Mouse (Mus musculus): ENCODE data around the gene Nyap1.
A peak's percentile ranks its signal among the peaks of the same experiment; 100 is the strongest.
"Not testable (repeated sequence)": the region's sequence is repeated elsewhere in the genome, so short reads cannot be mapped to it uniquely, and the experiment has no call there.

Gene Nyap1

DNA sequence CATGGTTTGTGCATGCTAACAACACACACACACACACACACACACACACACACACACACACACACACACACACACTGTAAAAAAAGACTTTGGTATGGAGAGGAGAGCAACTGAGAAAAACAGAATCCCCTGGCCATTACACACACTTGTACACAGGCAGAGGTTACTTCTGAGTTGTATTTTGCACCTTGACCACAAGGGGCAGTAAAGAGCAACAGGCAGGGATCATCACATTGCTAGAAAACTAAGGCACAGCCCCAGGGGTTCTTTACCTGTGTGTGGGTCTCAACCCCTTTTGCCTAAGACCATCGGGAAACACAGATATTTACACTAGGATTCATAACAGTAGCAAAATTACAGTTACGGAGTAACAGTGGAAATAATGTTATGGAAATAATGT, 29.3 kb upstream of the Nyap1 start:
- peak in 1 of 2 experiments; percentile 20 for DNase-seq (ENCODE audit: low spot score in 2 of 2)

DNA sequence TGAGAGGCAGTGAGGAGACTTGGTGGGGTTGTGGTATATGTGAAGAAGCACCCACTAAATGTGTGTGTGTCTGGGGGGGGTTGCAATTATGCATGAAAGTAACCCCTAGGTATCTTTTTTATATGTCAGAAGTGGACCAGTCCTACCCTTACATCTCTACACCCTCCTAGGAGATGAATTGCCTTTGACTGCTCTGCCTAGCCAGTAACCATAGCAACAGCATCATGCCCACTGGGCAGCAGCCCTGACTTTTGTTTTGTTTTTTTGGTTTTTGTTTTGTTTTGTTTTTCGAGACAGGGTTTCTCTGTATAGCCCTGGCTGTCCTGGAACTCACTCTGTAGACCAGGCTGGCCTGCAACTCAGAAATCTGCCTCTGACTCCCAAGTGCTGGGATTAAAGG, 27.1 kb upstream of the Nyap1 start:
- DNase-seq (ENCODE audit: low spot score in 2 of 2) = no peak

DNA sequence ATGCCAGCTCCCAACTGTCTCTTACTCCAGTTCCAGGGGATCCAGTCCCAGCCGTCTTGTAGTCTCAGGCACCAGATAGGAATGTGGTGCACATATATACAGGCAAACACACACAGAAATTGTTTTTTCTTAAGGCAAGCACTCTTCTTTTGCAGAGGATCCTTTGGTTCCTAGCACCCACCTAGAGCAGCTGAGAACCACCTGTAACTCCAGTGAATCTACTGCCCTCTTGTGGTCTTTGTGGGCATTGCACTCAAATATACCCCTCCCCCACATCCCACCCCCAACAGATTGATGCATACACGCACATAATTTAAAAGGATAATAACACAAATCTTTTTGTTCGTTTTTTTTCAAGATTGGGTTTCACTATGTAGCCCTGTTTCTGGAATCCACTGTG, 24.9 kb upstream of the Nyap1 start:
- DNase-seq (ENCODE audit: low spot score in 2 of 2) = no peak

DNA sequence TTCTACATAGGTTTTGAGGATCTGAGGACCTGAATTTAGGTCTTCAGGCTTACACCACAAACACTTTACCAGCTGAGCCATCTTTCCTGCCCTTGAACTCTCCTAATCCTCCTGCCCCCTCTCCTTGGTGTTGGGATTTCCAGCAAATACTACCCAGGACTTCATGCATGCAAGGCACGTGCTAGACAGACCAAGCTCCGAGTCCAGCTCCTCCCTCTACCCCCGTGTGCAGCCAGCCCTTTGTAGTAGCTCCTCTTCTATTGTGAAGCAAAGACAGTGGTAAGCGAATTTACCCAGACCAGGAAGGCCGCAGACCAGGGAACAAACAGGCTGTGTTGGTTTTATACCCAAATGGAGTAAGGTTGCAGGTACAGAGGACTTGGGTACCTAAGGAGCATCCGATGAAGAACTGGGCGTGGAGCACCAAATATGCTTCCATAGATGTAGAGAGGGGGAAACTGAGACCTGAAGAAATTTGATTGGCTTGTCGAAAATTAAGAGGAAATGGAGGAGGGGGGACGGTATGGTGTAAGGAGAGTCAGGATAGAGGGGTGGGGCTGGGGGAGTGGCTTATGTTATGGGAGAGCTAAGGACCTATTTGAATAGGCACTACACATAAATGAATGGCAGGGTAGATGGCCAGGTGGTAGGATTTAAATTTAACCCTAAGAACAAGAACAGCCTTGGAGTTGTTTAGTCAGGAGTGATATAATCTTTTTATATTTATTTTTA, 23.4 kb upstream of the Nyap1 start:
- DNase-seq (ENCODE audit: low spot score in 2 of 2) = no peak

- DNase-seq (ENCODE audit: low spot score in 2 of 2) = peak; percentile 82 to 91
Observed at GRCm38 (mm10) chr5:137759971-137760412, 18.6 kb upstream of the Nyap1 start.

DNA sequence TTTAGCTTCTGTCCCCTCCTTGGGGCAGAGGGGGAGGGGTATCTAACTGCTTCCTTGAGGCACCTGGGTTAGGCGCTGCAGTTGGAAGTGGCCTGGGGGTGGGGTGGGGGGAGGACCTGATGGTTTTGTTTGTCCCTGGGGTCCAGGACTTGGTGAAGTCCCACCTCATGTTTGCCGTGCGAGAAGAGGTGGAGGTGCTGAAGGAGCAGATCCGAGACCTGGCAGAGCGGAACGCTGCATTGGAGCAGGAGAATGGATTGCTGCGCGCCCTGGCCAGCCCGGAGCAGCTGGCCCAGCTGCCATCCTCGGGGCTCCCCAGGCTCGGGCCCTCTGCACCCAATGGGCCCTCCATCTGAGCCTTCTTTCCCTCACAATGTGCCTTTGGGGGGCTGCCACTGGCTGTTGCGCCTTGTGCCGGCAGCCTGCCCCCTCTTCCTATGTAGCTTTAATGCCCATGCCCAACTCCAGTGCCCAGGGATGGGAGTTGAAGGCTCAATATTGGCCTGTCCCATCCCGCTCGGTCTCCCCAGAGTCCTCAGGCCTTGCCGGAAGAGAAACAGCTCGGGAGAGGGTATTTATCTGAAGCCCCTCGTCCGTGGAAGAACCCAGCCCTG, 17.6 kb upstream of the Nyap1 start:
- DNase-seq (ENCODE audit: low spot score in 2 of 2) = no peak

DNA sequence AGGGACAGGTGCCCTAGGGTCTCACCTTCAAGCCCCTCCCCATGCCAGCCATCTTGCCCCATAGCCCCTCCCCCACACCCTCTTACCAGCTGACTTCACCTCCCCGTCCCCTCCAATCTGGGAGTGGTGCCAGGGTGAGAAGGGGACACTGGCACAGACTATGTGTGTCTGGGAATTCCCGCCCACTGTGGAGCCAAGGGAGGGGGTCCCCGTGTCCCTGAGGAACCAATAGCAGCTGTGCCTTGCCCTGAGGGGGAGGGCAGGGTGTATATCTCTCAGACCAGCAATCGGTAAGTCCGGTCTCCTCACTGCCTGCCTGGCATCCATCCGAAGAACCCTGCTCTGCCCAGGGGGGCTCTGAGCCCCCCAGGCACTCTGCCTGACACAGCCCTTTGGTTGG, 16.5 kb upstream of the Nyap1 start:
- DNase-seq (ENCODE audit: low spot score in 2 of 2) = no peak

GRCm38 (mm10) chr5:137756882-137757661, 15.7 kb upstream of the Nyap1 start:
- DNase-seq (ENCODE audit: low spot score in 2 of 2) = peak; percentile 87 to 92

DNA sequence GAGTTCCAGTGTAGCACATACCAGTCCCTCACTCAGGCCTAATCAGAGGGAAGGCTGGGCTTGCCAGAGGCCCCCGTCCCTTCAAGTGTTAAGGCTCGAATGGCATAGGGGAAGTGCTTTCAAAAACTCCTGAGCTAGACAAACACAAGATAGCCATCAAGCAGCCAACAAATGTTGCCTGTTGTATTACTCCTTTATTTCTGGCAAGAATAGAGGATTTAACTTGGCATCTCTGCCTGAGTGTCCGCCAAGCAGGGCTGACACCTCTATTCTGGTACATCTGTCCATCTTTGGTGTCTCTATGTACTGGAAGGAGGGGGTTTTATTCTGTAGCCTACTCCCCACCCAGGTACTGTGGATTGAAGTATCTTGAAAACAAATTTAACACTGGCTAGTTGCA, 14.7 kb upstream of the Nyap1 start:
- no peak for DNase-seq (ENCODE audit: low spot score in 2 of 2)

DNA sequence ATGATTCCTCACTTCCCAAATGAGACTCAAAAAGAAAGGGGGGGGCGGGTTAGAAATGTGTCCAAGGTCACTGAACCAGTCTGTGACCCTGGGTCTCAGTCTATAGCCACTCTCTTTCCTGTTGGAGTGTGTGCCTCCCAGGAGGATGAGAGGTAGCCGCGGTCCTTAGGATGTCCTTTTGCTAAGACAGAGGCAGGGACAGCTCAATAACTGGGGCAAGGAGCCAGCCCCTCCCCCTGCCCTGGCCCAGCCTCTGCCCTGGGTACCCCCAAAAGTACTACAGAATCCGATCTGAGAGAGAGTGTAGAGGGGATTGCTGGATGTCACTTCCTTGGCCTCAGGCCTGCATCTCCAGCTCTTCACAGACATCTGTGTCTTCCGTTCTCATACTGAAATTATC, 14.0 kb upstream of the Nyap1 start:
- DNase-seq (ENCODE audit: low spot score in 2 of 2) = no peak

DNA sequence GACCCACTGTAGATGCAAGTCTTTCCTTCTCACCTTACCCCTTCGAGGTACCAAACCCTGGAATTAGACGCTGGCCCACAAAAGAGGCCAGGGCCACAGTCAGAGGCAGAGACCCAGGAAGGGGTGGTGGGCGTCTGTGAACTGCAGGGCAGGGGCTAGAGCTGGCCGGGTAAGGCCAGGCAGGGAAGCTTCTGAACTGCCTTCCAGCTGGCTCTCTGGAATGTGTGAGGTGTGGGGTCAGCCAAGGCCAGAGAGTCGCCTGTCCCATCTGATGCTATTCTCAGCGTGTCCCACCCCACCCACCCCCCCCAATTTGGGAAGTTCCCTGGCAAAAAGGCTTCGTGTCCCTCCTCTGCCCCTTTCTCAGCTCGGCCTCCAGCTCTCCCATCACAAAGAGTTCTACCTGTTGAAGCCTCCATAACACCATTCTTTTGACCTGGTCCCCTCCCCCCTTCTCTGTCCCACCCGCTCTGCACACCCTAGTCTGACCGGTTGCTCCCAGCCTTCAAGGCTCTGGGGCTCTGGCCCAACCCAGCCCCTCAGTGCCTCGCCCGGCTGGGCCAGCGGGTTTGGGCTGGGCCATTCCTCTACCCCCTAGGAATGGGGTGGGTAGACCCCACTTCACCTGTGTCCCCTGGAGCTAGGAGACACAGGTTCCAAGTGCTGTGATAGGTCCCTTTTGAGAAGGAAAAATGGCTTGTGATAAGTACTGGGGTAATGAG, 11.9 kb upstream of the Nyap1 start:
- DNase-seq (ENCODE audit: low spot score in 2 of 2) = no peak

- DNase-seq (ENCODE audit: low spot score in 2 of 2) = no peak
Observed at GRCm38 (mm10) chr5:137751988-137752387, 10.6 kb upstream of the Nyap1 start.

GRCm38 (mm10) chr5:137751221-137751887, 9.9 kb upstream of the Nyap1 start:
- DNase-seq (ENCODE audit: low spot score in 2 of 2) = no peak

GRCm38 (mm10) chr5:137750212-137750611, 8.8 kb upstream of the Nyap1 start:
- DNase-seq (ENCODE audit: low spot score in 2 of 2) = not testable (repeated sequence)

- DNase-seq (ENCODE audit: low spot score in 2 of 2) = peak in 1 of 2 experiments; percentile 42
Observed at GRCm38 (mm10) chr5:137749196-137749836, 7.9 kb upstream of the Nyap1 start.

DNA sequence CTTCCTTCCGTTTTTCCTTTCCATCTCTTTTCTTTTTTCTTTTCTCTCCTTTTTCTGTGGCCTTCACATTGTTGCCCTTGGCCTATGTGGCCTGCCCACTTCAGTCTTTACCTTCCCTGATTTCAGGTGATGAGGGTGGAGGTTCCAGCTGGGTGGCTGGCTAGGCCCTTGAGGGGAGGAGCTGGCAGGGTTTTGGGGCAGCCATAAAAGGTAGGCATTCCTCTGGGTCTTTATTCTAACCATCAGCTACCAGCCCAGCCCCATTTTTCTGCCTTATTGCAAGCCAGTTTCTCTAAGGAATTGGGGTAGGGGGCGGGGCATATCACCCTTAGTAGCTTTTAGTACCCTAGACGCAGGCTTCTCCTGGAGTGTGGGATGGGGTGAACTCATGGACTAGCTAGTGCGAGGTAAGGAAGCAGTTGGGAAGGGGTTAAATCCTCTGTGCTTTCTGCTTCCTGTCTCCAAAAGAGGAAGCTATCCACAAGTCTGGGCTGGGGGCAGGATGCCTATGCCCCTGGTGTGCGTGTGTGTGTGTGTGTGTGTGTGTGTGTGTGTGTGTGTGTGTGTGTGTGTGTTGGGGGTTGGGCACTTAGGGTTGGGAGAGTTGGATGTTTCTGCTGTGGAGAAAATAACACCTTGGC, 6.8 kb upstream of the Nyap1 start:
- peak; percentile 40 to 46 for DNase-seq (ENCODE audit: low spot score in 2 of 2)

- peak; percentile 75 to 76 for DNase-seq (ENCODE audit: low spot score in 2 of 2)
Observed at GRCm38 (mm10) chr5:137747326-137747961, 6.0 kb upstream of the Nyap1 start.

GRCm38 (mm10) chr5:137746851-137747325, 5.5 kb upstream of the Nyap1 start:
- peak; percentile 62 to 79 for DNase-seq (ENCODE audit: low spot score in 2 of 2)

DNA sequence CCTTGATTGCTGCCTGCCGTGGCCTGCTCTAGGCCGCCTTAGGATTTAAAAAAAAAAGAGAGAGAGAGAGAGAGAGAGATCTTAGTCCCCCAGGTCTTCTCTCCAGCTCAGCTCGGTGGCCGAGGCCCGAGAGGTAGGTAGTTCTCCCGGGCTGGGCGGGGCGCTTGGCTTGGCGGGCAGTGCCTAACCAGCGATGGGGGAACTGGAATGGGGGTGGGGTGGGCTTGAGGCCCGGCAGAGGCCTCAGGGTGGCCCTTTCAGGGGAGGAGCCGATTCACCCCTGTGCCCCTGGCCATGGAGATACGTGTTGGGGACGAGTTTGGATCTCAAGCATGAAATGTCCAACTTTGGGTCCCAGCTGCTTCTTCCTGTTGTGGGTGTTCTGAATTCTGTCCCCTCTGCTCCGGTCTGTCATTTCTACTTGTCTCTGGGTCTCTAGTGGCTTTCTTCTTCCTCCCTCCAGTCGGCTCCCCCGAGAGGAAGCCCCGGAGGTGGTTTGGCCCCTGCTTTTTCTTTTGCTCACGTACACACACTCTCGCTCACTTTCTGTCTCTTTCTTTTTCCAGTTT, 5.0 kb upstream of the Nyap1 start:
- DNase-seq (ENCODE audit: low spot score in 2 of 2) = peak in 1 of 2 experiments; percentile 88
